Mouse (Mus musculus) ES-Bruce4 (cell line): ENCODE results near the gene Kif11.

ENCODE experiments used
- EP300 ChIP-seq: IDR thresholded peaks from 2 replicates; pipeline ENCODE4 v1.6.1; 2011; ENCODE audit warnings: low read depth, low read length; ENCODE audit not compliant: insufficient read depth
- POLR2A ChIP-seq: IDR thresholded peaks from one replicate; pipeline ENCODE4 v1.8.1; 2011; ENCODE audit warnings: low read length; ENCODE audit not compliant: insufficient read depth

DNA sequence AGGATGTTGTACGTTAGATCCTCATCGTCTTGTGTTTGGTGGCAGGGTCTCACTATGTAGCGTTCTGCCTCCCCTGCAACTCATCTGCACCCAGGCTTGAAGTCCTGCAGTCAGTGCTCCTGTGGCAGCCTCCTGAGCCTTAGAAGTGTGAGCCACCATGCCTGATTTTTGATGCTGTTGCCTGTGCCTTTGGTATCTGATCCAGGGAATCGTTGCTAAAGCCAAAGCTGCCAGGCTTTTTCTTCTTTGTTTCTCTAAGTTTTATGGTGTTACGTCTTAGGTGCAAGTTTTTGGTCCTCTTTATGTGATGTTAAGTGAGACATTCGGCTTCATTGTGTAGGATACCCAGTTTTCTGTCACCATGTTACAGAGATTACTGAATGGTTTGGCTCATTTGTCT lies 2.6 kb downstream of the Kif11 start:
- no peak for TF ChIP-seq POLR2A
- TF ChIP-seq EP300, result no peak
